Mouse (Mus musculus) heart, adult 2 months (tissue): ENCODE measurements around the gene Dmc1.

Experiments
- CTCF ChIP-seq: fragments of 200-600 bp; IDR thresholded peaks from 2 replicates; pipeline ENCODE4 v1.8.1; 2022; ENCODE audit warnings: antibody characterized with exemption, mild to moderate bottlenecking, moderate library complexity
- POLR2A ChIP-seq: fragments of 200-500 bp; IDR thresholded peaks from 2 replicates; pipeline ENCODE4 v1.6.1; 2011; ENCODE audit warnings: mild to moderate bottlenecking, low read depth, low read length, control low read depth; ENCODE audit not compliant: insufficient read depth

DNA sequence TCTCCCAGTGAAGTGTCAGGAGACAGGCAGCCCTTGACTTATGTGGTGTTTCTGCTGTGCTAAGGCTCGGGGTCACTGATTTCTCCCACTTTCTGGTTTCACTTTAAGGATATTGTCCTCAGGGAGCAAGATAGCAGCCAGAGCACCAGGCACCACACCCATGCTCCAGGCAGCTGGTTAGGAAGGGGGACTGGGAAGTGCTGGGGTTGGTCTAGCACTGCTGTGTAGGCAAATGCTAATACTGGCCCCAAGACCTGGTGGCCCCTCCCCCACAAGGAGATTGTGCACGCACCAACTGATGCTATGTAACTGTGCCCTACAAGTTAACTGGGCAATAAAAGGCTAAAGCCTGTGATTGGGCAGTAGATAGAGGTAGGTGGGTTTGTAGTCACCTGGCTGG is 25.6 kb upstream of the Dmc1 start:
- TF ChIP-seq CTCF, result no peak
- TF ChIP-seq POLR2A, result no peak
